Mouse (Mus musculus) cerebellum, adult 2 months (tissue): Measurements from ENCODE around the gene Gpbar1.

ENCODE experiments used
- CTCF ChIP-seq: fragments of 200-500 bp; IDR thresholded peaks from 2 replicates; pipeline ENCODE4 v1.5.1; 2011; ENCODE audit warnings: low read depth, mild to moderate bottlenecking, control low read depth, low read length, moderate library complexity, borderline replicate concordance; ENCODE audit not compliant: insufficient read depth
- POLR2A ChIP-seq: fragments of 200-500 bp; IDR thresholded peaks from 2 replicates; pipeline ENCODE4 v1.6.1; 2011; ENCODE audit warnings: low read length, control low read depth, borderline replicate concordance; ENCODE audit not compliant: insufficient read depth

DNA sequence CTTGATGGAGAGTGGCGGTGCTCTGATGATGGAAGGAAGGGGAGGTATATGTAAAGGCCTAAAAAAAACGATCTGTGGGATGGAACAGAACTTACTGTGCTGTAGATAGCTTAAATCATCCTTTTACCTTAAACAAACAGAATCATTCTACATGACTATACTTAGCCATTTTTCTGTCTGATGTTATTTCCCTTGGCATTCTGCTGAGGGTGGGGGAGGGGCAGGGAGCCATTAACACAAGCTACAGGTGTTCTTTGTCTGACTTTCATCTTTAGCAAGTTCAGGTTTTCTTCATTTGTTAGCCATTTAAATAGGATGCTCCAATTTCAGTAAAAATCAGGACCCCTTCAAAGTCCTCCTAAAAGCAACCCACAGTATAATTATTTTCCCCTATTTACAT, 32.8 kb upstream of the Gpbar1 start:
- TF ChIP-seq CTCF (no peak), POLR2A (no peak)
